Mouse (Mus musculus): Measurements from ENCODE around the gene Grik3. TPM values are rescaled to one million over a fixed set of nuclear protein-coding genes. Genes with fewer than 3 reads are reported as not detected.

The Grik3 gene
- polyA plus RNA-seq, 2 experiments from 2014 or later: not detected

DNA sequence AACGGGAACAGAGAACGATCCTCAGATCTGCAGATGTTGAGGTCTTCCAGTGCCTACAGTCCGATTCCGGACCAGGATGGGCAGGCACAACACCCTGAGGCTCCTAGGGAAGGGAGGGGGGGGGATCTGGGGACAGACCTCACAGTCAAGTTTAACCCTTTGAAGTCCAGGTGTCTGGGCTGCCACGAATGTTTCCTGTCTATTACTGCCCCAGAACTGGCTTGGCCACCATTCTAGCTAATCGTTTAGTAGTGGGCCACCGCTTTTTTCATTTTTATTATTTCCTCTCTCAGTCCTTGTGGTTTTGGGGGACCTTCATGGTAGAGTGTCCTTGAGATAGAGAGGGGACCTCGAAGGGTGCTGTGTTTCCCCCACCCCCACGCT is 1.6 kb downstream of the Grik3 start:
- no peak for ATAC-seq

DNA sequence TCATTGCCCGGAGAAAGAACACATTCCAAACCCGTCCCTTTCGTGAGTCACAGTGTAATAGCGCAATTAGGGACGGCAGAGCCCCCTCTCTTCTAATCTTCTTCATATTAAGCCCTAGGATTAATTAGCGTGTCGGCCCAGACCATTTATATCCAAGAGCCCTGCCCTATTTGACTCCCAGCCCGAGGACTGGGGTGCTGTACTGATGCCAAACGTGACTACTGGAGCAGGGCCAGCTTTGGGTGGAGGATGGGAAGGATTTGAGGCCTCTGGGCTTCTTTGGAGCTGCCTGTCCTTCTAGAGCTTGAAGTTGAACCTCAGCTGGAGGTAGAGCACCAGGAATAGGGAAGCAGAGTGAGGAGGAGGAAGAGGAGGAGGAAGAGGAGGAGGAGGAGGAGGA is 2.2 kb downstream of the Grik3 start:
- no peak for ATAC-seq

DNA sequence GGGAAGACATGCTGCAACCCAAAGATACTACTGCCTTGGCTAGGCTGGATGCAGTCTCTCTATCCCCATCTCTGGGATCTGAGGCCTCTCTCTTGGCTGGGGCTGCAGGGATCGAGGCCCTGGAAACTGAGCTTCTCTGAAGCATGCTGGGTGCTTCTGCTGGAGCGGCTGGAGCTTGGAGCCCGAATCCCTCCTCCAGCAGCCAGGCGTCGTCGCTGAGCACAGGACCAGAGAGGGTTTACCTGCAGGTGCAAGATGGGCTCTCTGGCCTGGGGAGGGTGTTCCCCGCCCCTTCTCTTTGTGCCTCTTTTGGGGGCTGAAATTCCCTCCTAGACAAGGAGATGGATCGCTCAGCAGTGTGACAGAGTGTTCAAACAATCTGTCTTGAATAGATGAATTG is 2.6 kb downstream of the Grik3 start:
- no peak for ATAC-seq

DNA sequence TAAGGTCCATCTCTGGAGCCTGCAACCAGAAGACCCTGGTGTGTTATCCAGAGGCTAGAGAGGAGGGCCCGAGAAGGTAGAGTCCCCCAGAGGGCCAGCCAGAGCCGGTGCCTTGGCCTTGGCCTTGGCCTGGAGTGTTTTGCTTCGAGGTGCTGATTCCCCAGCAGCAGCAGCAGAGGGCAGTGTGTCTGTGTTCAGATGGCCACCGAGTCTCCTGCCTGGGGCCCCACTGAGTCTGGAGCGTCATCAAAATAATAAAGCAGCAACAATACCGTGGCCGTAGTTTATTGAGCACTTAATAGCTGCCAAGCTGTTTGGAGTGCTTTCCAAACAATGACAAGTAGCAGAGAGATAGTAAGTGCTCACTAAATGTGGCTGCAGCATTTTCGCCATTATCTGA is 5.0 kb downstream of the Grik3 start:
- no peak for ATAC-seq

DNA sequence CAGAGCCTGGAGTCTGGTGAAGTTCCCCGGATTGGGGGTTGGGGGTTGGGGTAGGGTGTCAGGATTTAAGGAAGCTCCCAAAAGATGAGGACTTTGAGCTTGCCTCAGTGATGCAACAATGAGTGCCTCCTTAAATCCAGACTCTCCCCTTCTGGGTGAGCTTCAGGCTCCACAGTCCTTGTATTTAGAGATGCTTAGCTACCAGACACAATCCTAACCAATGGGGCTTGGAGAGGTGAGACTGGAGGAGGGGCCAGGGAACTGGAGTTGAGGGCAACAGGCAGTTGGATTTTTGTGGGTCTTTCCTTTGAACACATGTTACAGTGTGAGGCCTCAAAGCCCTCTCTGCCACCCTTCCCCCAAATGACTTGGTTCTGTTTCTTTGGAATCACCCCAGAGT is 6.5 kb downstream of the Grik3 start:
- ATAC-seq: no peak

DNA sequence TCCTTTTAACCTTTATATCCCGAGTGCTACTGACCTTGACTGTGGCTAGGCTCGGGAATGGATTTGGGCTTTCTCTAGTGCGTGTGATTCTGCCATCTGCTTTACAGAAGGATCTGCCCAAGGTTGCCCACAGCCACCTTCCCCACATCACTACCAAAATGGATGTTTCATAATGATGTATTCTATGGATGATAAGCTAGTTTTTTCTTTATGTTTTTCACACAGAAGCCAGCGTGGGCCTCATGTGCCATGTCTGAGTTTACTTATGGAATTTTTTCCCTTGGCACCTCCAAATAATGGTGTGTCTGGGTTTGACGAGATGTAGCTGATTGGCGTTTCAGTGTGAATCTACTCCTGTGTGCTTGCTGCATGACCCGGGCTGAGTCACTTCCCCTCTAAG is 7.0 kb downstream of the Grik3 start:
- no peak for ATAC-seq

DNA sequence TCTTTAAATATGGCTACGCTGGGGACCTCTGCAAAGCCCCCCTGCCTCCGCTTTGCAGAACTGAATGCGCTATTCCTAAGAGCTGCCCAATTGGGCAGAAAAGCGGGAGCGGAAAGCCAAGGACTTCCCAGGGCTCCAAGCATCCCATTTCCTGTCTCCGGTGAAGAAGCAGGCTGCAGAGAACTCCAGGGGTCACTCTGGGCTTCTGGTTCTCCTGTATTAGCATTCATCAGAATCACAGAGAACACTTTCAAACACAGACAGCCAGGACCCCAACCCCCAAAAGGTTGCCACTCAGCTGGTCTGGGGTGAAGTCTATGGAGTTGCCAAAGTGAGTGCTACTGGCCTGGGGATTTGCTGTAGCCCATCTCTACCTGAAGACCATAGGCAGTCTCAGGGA is 8.4 kb downstream of the Grik3 start:
- ATAC-seq: no peak

DNA sequence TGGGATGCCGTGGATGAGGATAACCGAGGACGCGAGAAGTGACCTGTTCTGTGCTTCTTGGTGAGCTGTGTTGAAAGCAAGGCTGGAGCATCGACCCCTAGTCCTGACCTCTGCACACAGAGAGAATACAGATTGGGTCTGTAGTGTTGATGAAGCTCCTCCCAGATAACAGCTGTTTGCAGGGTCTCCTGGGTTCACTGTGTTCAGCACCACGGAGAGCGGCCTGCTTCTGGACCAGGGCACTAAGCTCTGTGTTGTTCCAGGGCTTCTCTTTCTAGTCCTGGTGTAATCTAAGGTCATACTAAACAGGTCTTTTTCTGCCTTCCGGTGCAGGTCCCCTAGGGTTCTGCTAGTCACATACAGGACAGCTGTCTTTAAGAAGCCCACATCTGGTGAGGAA is 12.4 kb downstream of the Grik3 start:
- no peak for ATAC-seq

DNA sequence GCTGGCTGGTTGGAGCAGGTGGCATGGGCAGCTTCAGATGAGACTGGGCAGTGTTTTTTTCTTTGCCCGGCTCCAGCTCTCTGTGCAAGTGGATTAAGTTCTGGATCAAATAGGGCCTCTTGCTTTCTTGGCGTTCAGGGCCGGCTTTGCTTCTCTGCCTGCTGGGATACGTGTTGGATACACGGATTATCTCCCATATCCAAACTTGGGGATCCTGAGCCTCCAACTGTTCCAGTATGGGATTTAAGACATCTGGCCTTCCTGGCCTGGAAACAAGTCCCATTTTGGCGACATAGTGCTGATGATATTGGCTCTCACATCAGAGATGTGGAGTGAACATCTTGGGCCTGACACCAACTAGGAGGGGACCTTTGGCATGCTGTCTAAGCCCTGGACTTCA is 21.9 kb downstream of the Grik3 start:
- no peak for ATAC-seq

DNA sequence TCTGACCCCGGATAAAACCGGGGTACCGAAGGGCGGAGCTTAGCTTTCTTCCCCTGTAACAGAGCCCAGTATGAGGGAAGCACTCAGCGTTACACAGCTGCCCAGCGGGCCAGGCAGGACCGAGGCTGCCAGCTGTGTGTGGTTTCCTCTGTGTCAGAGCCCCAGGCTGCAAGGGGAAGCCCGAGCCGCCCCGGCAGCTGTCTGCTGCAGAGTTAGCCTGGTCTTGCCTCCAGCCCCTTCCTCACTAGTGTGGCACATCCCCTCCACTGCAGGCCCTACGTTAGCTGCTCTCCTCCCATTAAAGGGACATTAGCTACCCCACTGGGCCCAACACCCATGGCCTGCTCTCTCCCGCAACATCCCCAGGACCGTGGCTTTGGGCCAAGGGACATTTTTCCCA is 25.1 kb downstream of the Grik3 start:
- no peak for ATAC-seq

DNA sequence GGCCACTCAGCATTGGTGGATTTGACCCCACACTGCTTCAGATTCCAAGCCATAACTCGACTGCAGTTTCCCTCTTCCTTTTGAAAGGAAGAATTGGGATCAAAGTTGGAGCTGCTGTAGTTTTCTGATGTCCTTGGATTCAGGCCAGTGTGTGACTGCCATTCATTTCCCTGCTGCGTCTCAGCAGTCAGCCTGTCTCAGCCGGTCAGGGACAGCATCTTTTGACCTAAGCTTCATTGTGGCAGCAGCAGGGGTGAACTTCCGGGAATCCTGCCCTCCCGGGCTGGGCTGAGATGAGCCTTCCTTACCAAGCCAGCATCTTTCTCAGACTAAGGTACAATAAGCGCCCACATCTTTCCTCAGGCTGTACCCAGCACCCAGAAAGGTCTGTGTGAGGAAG is 26.1 kb downstream of the Grik3 start:
- no peak for ATAC-seq

DNA sequence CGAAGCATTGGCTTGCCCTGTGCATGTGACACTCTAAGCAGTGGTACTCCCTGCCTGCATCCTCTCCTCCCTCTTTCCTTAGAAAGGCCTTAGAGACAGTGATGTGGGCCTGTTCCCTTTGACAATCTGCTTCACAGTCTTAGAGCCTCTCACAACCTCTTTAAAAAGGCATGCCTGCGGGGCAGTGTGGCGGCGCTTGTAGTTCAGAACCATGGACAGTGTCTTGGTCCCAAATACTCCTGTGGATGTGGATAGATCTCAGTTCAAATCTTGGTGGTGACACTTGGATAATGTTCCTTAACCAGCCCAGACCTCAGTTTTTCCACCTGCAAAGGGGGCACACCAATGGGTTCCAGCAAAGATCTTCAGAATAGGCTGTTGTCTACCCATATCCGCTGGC is 28.4 kb downstream of the Grik3 start:
- ATAC-seq: no peak

DNA sequence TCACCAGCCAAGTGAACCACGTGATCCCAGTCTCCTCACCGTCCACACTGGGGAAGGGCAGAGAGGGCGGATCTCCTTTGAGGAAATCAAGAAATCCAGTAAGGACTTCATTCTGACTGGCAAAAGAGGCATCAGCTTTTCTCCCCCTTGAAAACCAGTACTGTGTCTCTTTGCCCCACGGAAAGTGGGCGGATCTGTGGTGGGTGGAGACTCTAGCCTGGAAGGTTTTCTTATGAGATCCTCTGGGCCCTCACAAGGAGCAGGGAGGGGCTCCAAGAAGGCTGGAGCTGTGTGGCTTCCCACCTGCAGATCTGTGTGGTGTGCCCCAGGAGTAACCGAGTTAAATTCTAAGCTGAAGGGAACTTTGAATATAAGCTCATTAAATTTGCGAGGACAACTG is 32.4 kb downstream of the Grik3 start:
- no peak for ATAC-seq

DNA sequence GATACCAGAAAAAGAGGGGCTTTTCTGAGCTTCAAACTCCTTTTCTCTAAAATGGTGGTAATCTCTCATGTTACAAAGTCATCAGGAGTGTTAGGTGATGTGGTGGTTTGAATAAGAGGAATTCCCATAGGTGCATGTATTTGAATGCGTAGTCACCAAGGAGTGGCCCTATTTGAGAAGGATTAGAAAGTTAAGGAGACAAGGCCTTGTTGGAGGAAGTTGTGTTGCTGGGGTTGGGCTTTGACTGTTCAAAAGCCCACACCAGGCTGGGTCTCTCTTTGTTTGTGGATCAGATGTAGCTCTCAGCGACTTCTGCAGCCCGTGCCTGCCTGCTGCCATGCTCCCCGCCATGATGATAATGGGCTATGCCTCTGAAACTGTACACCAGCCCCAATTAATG is 34.8 kb downstream of the Grik3 start:
- no peak for ATAC-seq

DNA sequence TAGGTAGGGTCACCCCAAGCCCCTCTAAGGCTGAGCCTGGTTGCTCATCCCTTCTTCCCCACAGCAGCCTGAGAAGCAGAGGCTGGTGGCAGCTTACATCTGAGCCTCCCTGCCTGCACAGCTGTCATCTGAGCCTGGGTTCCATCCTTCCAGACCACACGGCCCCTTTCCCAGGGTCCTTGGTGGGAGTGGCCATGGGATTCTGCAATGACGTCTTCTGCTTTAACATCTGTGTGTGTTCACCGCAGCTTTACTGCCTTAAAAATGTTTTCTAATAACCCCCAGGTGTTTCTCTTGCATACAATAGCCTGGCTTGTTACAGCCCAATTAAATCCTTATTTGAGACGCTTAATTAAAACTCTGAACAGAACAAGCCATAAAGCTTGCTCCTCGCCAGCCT is 35.9 kb downstream of the Grik3 start:
- no peak for ATAC-seq

DNA sequence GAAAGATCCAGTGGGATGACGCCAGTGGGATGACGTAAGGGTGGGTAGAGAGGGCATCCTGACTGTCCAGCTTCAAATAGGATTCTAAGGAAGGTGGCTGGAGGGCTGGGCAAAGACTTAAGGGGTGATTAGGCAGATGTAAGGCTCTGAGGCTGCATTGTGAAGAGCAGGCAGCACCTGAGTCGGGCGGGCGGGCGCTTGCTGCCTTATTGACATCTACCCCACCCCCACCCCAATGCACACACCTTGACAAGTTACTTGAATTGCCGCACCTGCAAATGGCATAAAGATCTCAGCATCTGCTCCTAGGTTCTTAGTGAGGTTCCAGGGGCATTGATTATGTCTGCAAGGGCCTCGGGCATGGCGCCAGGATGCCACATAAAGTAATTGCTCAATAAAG is 43.5 kb downstream of the Grik3 start:
- ATAC-seq: no peak

DNA sequence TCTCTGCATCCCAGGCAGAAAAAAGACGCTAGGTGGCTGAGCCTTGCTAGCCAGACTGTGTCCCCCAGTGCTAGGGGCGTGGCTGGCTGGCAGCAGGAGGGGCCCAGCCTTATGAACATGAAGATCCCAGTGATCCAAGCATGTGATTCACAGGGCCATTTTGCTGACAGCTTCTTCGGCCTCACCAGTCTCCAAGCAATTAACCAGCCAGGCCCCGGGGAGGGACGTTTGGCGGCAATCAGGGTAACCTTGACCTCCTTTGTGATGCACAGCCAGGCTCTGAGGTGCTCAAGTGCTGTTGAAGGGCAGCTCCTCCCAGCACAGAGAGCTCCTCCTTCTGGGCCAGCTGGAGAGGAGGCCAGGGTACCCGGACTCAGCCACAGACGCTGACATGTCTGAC is 43.9 kb downstream of the Grik3 start:
- no peak for ATAC-seq

DNA sequence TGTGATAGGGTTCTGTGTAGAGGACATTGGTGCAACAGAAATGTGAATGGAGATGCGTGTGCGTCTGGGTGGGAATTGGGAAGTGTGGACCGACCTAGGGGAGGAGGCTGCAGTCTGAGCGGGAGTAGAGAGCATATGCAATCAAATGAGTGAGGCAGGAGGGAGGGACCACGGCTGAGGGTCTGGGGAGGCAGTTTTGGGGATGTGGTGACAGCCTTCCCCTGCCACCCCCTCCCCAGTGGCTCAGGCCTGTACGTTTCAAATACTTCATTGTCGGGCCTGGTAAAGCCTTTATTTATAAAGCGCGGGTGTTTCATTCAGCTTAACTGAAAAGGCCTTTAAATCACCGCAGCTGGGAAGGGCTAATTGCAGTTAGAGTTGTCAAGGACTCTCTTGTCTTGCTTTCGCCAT is 44.5 kb downstream of the Grik3 start:
- ATAC-seq: no peak

DNA sequence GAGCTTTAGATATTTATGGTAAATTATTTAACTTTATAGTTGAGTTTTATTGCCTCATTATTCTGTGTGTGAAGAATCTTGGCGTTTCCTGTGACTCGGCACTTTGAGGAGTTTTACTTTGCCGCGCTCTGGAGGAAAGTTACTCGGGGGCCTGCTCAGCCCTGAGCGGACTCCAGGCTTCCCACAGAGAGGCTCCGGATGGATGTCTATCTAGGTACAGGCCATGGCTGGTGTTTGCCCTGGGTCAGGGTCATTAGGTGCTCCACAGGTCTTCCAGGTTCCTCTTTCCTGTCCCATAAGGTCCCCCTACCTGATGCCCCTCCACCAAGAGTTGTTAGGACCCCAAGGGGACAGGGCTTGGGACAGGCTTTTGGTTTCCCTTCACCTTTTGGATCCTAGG is 45.0 kb downstream of the Grik3 start:
- no peak for ATAC-seq

DNA sequence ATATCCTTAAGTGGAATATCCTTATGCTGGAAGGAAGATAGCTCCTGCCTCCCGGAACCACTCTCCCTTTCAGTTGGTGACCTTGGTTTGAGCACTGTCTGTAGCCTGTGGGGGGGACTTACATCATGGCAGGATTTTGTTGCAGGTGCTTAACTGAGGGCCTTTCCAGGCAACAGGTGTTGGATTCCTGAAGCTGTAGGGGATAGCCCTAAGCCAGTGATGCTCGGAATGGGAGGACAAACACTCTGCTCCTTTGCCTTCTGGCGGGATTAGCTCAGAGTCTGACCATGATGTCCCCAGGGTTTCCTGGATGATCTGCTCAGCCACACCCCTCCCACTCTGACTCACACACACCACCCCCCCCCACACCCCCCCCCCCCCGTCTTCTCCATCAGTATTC is 45.5 kb downstream of the Grik3 start:
- ATAC-seq: no peak

DNA sequence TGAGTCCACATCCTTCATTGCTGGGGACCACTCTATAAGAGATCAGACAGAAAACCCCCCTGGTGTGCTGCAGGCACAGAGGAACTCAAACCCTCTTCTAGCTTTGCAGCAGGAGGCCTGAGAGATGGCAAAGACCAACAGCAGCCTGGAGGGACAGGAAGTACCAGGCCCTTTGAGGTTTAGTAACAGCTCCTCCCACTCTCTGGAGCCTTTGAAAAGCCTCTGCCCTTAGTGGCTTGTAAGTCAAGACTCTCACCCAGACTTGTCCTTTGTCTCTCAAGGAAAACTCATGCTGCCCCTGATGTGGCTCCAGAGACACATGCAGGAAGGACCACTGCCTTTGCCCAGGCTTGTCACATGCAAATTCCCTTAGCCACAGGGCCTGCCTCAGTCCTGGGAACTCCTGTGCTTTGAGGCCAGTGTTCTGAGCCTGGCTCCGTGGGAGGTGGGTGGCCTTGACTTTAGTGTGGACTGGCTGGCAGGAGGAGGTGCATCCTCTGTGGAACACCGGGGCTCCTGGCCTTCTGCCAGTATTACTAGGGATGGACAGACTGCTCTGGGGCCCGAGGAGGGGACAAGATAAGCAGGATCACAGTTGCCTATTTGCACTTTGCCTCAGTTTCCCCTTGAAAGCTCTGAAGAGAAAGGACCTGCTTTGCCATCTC is 47.9 kb downstream of the Grik3 start:
- no peak for ATAC-seq

DNA sequence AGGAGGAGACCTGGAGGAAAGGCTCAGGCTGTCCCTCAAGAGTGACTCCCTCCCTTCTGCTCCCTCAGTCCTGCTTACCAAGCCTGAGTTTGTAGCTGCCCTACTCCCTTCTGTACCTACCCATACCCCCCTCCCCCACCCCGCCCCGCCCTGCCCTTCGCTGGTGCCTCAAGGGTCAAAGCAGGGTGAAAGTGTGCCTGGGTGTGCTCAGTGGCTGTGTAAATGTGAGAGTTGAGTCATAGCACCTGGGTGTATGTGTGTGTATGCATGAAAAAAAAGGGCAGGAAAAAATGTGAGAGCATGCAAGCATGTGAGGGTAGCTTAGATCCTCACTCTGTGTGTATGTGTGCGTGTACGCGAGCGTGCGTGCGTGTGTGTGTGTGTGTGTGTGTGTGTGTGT is 49.1 kb downstream of the Grik3 start:
- no peak for ATAC-seq

DNA sequence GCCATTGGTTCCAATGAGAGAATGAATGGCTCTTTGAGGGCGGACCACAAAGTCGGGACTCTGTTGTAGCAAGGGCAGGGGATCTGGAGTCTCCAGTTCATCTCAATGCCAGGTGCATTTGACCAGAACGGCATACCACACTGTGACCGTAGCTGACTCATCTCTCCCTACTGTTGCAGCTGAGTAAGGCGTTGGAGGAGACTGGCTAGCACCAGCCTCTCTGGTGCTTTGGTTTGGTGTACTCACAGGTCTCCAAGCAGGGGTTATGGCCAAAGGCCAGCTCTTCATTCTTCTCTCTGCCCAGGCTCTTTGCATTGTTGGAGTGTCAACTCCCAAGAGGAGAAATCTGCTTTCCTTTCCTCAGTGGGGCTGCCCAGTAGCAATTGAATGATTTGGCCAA is 52.7 kb downstream of the Grik3 start:
- no peak for ATAC-seq

DNA sequence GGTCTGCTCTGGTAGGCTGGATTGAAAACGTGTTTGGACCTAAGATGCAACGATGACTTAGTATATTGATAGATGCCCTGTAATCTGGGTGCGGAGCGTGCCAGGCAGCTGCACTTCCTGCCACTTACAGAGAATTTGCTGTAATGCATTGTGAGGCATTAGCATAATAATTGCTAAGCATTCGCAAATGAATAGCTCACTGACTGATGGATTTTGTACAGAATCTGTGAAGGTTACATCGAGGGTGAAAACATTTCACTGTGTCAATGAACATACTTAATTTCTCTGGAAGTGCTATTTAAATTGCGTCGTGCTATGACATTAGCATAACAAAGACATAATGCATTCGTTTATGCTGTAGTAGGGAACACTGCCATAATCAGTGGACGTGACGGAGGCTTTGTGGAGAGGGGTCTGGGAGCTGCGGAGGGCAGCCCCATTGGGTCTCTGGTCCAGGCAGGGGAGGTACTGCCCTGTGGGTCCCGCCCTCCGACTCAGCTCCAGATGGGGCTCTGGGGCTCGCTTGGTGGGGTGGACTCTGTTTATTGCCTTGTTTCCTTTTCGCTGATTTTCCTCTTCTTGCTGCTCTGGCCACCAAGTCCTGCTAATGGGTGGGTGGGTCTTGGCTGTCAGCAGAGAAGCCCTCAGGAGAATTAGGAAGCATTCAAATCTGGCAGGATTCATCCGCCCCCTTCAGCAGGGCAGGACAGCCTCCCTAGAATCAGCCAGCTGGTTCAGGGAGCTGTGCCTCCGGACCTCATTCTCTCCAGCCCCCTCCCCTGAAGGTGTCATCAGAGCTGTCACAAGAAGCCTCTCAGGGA is 54.7 kb downstream of the Grik3 start:
- no peak for ATAC-seq

DNA sequence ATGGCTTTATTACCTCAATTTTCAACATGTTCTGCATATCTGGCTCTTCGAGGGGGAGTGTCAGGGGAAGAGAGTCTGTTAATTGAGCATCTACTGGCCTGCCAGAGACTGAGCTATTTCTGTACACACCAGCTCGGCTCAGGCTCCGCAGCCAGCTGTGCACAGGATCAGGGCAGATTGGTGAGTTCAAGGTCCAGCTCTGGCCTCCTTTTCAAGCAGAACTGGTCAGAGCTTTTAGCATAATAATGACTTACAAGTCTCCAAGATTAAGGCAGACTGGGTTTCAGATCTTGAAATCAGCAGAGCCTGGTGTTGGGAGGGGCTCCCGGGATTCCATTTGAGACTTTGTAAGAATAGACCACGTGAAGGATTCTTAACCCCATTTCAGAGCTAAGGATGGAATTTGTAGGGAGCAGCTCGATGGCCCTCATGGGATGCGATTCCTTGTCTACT is 55.3 kb downstream of the Grik3 start:
- ATAC-seq: no peak
